Mouse (Mus musculus) G1E (cell line): ENCODE data around the gene Ifna7.

ENCODE experiments used
- CTCF ChIP-seq: IDR thresholded peaks from 2 replicates; pipeline ENCODE4 v1.5.1; 2012; ENCODE audit warnings: low read depth, low read length, inconsistent platforms, mixed read lengths
- GATA1 ChIP-seq: IDR thresholded peaks from 2 replicates; pipeline ENCODE4 v1.6.1; 2012; ENCODE audit warnings: borderline replicate concordance, low read length, inconsistent platforms, mixed read lengths
- GATA2 ChIP-seq: IDR thresholded peaks from 2 replicates; pipeline ENCODE4 v1.6.1; 2012; ENCODE audit warnings: low read depth, low read length, inconsistent platforms, borderline replicate concordance
- POLR2AphosphoS5 ChIP-seq: IDR thresholded peaks from 2 replicates; pipeline ENCODE4 v1.6.1; 2012; ENCODE audit warnings: low read depth, low read length, inconsistent platforms; ENCODE audit not compliant: insufficient replicate concordance
- TAL1 ChIP-seq: conservative IDR thresholded peaks from 2 replicates; pipeline ENCODE4 v1.6.1; 2012; ENCODE audit warnings: low read depth, low read length, inconsistent platforms, mixed read lengths

DNA sequence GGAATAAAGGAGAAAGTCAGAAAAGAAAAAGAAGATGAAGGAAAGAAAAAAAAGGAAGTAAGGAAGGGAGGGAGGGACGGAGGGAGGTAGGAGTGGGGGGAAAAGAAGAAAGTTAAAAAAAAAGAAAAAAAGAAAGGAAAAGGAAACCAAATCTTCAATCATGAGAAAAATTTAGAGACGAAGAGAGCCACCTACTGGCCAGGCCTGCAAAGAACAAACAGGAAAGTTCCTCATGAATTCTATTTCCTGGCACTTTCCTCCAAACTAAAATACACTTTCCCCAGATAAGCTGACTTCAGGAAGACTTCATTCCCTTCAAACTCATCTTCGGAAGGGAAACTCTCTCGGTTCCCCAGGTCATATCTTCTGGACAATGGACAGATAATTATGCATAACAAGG is 14.5 kb downstream of the Ifna7 start:
- TF ChIP-seq CTCF (no peak), POLR2AphosphoS5 (no peak), GATA2 (no peak), GATA1 (no peak), TAL1 (no peak)
